In the genomic region with DNA sequence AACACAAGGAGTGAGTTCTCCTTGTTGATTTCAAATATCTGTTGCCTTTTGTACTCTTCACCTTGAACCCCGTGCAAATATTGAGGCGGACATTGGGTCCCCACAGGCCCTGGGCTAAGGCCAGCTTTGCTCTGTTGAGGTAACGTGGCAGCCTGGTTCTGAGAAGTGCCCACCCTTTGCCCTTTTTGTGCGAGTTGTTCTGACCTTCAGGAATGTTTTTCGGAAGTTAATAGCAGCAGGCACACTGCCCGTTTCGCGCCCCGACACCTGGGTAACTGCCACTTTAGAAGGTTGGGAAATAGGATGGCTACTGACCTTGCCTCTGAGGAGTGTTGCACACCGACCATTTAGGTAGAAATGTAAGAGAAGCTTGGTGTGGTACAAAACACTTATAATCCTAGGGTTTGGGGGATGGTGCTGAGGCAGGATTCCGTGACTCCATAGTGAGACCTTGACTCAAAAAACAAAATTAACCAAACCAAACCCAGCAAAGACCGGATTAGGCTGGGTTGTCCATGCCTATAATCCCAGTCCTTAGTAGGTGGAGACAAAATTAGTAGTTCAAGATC, we compare ENCODE assay signal across 8 mouse cellular contexts. TPM values are rescaled to one million over a fixed set of nuclear protein-coding genes. Genes with fewer than 3 reads are reported as not detected.
DNase-seq lines count a peak whose midpoint lies in the region; ATAC-seq and TF ChIP-seq lines count a peak whose summit lies in the region.

No protein-coding gene starts in this region.

- no peak for TF ChIP-seq CTCF in kidney, adult 2 months (conservative IDR thresholded peaks at IDR 0.05; ENCODE audit: insufficient read depth, insufficient read length, low read depth, low read length)

- peaks cover 15% of the 10 kb centered on the region; the same call in 1 of the 2 replicates for H3K27me3 ChIP-seq in heart, embryonic 10.5 days (ENCODE audit: insufficient read depth, poor library complexity, severe bottlenecking)
- H3K27me3 ChIP-seq in embryonic facial prominence, embryonic 15.5 days = no peaks in the 10 kb centered on the region
- no peaks in the 10 kb centered on the region for H3K27me3 ChIP-seq in kidney, adult 2 months (replicated peaks; ENCODE audit: control insufficient read depth, insufficient read depth, low read length)

- no peaks in the 10 kb centered on the region for H3K36me3 ChIP-seq in heart, embryonic 10.5 days
- H3K36me3 ChIP-seq in embryonic facial prominence, embryonic 15.5 days = no peaks in the 10 kb centered on the region
- H3K36me3 ChIP-seq in kidney, adult 2 months (ENCODE audit: control insufficient read depth, insufficient read depth, low read length) = no peaks in the 10 kb centered on the region

- no peak overlapping the region for H3K9ac ChIP-seq in embryonic facial prominence, embryonic 15.5 days

- no peak overlapping the region for H3K4me3 ChIP-seq in heart, embryonic 10.5 days
- no peak overlapping the region for H3K4me3 ChIP-seq in embryonic facial prominence, embryonic 15.5 days (replicated peaks)
- no peak overlapping the region for H3K4me3 ChIP-seq in kidney, adult 2 months (ENCODE audit: insufficient read depth, low read depth, low read length)

- WGBS in heart, embryonic 10.5 days = 81% methylated on average over 12 of the region's 12 CpGs
- 84% methylated on average over 12 of the region's 12 CpGs for WGBS in embryonic facial prominence, embryonic 15.5 days
- WGBS in kidney, adult 2 months = 35% methylated on average over 12 of the region's 12 CpGs

- peaks cover 33% of the 10 kb centered on the region for H3K4me1 ChIP-seq in heart, embryonic 10.5 days
- peaks cover 35% of the 10 kb centered on the region for H3K4me1 ChIP-seq in embryonic facial prominence, embryonic 15.5 days
- peaks cover 26% of the 10 kb centered on the region for H3K4me1 ChIP-seq in kidney, adult 2 months (ENCODE audit: control insufficient read depth, insufficient read depth, low read length)

- intact Hi-C loops in left cerebral cortex, postnatal 36 days (cut with DNase I) = no loop called here

- no peak for TF ChIP-seq POLR2A in kidney, adult 2 months (IDR thresholded peaks at IDR 0.05; ENCODE audit: low read depth, low read length)

- peak; percentile 90 for DNase-seq in heart, adult 11 months
- DNase-seq in heart, embryonic 10.5 days (ENCODE audit: low spot score) = no peak
- peak; percentile 94 for DNase-seq in kidney, adult 2 months
- peak; percentile 47 for DNase-seq in lung, postnatal 10 days
- no peak for DNase-seq in left cerebral cortex, postnatal 36 days (ENCODE audit: low spot score in 2 of 2)
- DNase-seq in cerebellum, adult 18-20 months = no peak
- DNase-seq in cerebellum, postnatal 10 days = no peak

- H3K9me3 ChIP-seq in heart, embryonic 10.5 days = no peaks in the 10 kb centered on the region
- H3K9me3 ChIP-seq in embryonic facial prominence, embryonic 15.5 days (replicated peaks) = no peaks in the 10 kb centered on the region

- no peak for ATAC-seq in embryonic facial prominence, embryonic 15.5 days (ENCODE audit: insufficient number of reproducible peaks, low FRiP score, low TSS enrichment, low read depth)

- no peak overlapping the region for H3K27ac ChIP-seq in heart, embryonic 10.5 days
- H3K27ac ChIP-seq in embryonic facial prominence, embryonic 15.5 days (replicated peaks) = 0 out of 2 replicates have a peak overlapping the region, but pooled peaks have one; percentile 89
- H3K27ac ChIP-seq in kidney, adult 2 months (ENCODE audit: insufficient read depth, low read depth, low read length) = peak overlapping the region; percentile 97

- H3K4me2 ChIP-seq in embryonic facial prominence, embryonic 15.5 days (replicated peaks) = peak overlapping the region; percentile 92; the same call in 1 of the 2 replicates

RNA-seq across cellular contexts. Expression of a gene that starts 4.4 kb away (rescaled TPM):
- polyA plus RNA-seq in heart, embryonic 10.5 days (2016; fragmentation: Nextera tagmentation; extraction: Ambion mirVana) = 7.1 and 12.5 TPM in 2 replicates
- 15.5 and 18.2 TPM in 2 replicates for polyA plus RNA-seq in embryonic facial prominence, embryonic 15.5 days (2015; fragmentation: Nextera tagmentation; extraction: Ambion mirVana)
- polyA plus RNA-seq in kidney, adult 2 months (2012; rRNA removed) = 232 and 272 TPM in 2 replicates
- 10 to 100 TPM; 25.5 to 31.1 TPM for total RNA-seq in left cerebral cortex, postnatal 36 days (2021)

RNA-seq across cellular contexts. Expression of a gene that starts 43.7 kb away (rescaled TPM):
- polyA plus RNA-seq in heart, embryonic 10.5 days (2016; fragmentation: Nextera tagmentation; extraction: Ambion mirVana) = 7.2 and 7.4 TPM in 2 replicates
- 10.2 and 11.0 TPM in 2 replicates for polyA plus RNA-seq in embryonic facial prominence, embryonic 15.5 days (2015; fragmentation: Nextera tagmentation; extraction: Ambion mirVana)
- 3.5 and 4.1 TPM in 2 replicates for polyA plus RNA-seq in kidney, adult 2 months (2012; rRNA removed)
- 10 to 100 TPM; 10.7 TPM for total RNA-seq in left cerebral cortex, postnatal 36 days (2021)

RNA-seq across cellular contexts. Expression of a gene that starts 43.9 kb away (rescaled TPM):
- 114 and 118 TPM in 2 replicates for polyA plus RNA-seq in heart, embryonic 10.5 days (2016; fragmentation: Nextera tagmentation; extraction: Ambion mirVana)
- polyA plus RNA-seq in embryonic facial prominence, embryonic 15.5 days (2015; fragmentation: Nextera tagmentation; extraction: Ambion mirVana) = 111 and 116 TPM in 2 replicates
- 61.4 and 75.0 TPM in 2 replicates for polyA plus RNA-seq in kidney, adult 2 months (2012; rRNA removed)
- 10 to 100 TPM; 49.8 to 55.3 TPM for total RNA-seq in left cerebral cortex, postnatal 36 days (2021)

Comparison
In these comparisons a context has a peak if more than half of its experiments do, and no peak if none do; other contexts are left out.
1. DNase-seq: peak in heart, adult 11 months (single experiment), kidney, adult 2 months (single experiment) and lung, postnatal 10 days (single experiment); none in heart, embryonic 10.5 days (single experiment), left cerebral cortex, postnatal 36 days (0 of 2), cerebellum, adult 18-20 months (0 of 2) and cerebellum, postnatal 10 days (0 of 2).
2. RNA of a gene that starts 4.4 kb away (polyA plus RNA-seq): 232 to 272 TPM in kidney, adult 2 months; 15.5 to 18.2 TPM in embryonic facial prominence, embryonic 15.5 days and 7.1 to 12.5 TPM in heart, embryonic 10.5 days; every median in the first group is over 10 times any median in the second.